Mouse (Mus musculus): ENCODE data around the gene Tmem229a. TPM values are rescaled to one million over a fixed set of nuclear protein-coding genes. Genes with fewer than 3 reads are reported as not detected.

The Tmem229a gene
- polyA plus RNA-seq (2012; fragmentation: generic; extraction: Trizol) = not detected

DNA sequence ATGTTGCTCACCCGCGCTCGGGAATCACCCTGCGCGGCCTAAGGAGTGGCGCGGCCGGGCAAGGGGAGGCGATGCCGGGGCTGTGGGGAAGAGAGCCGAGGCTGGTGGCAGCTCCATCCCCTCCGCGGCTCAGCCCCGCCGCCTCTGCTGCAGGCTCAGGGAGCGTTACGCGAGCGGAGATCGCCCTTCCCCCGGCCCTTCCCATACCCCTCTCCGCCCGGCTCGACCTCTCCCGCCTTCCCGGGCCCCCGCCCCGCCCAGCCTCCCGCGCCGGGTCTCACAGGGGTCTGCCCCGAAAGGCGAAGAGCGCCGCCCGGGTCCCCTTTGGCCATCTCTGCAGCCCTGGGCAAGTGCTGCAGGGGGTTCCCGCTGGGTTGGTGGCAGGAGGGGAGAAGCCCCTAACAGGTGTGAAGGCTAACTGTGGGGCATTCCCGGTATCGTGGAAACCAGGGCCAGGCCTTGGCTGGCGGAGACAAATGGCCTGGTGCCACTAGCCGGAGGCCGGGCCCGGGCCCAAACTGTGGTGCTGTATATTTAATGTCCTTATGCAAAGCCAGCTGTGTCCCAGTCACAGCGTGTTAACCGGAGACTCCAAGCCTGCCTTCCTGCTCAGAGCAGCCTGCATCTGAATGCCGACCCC, at the start of gene Tmem229a:
Gene Tmem229a, minus strand, starts transcription at position 352 of the 640 bp plus-strand sequence.

Other genes starting within 250 kb of the Tmem229a start
- gene Hyal6, start 223.1 kb downstream of the Tmem229a start, polyA plus RNA-seq (2012; fragmentation: generic; extraction: Trizol) = not detected
- not detected for gene Hyal4, start 208.0 kb downstream of the Tmem229a start, polyA plus RNA-seq (2012; fragmentation: generic; extraction: Trizol)
- not detected for gene Spam1, start 165.1 kb downstream of the Tmem229a start, polyA plus RNA-seq (2012; fragmentation: generic; extraction: Trizol)
- gene Hyal5, start 98.3 kb downstream of the Tmem229a start, polyA plus RNA-seq (2012; fragmentation: generic; extraction: Trizol) = not detected

Measured in C3H10T1/2 (cell line).